Mouse (Mus musculus): Measurements from ENCODE around the gene Cyfip1. TPM values are rescaled to one million over a fixed set of nuclear protein-coding genes. Genes with fewer than 3 reads are reported as not detected.
"Not testable (repeated sequence)": the region's sequence is repeated elsewhere in the genome, so short reads cannot be mapped to it uniquely, and the experiment has no call there.

The Cyfip1 gene
- polyA plus RNA-seq, 1 experiment from 2014 or later = 119 TPM

- WGBS = 96% methylated on average over 1 of the region's 1 CpGs
- Histone ChIP-seq H3K4me1 (ENCODE audit: control insufficient read depth, insufficient read depth, low read length) (no peaks in the 10 kb centered on the region), H3K27ac (ENCODE audit: low read depth, low read length) (no peak overlapping the region), H3K9me3 (ENCODE audit: control insufficient read depth, low read length) (no peaks in the 10 kb centered on the region), H3K27me3 (ENCODE audit: control insufficient read depth, insufficient read depth, low read length) (no peaks in the 10 kb centered on the region), H3K4me3 (ENCODE audit: low read length) (no peak overlapping the region), H3K9ac (ENCODE audit: low read depth, low read length) (no peak overlapping the region), H3K36me3 (ENCODE audit: control insufficient read depth, insufficient read depth, low read length) (peaks cover 62% of the 10 kb centered on the region), H3K4me2 (replicated peaks; ENCODE audit: low read depth, low read length) (no peak overlapping the region)
- ATAC-seq (ENCODE audit: low FRiP score, low TSS enrichment) = no peak
Observed at GRCm38 (mm10) chr7:55909519-55909918, 68.0 kb downstream of the Cyfip1 start.

- no peaks in the 10 kb centered on the region for H3K9me3 ChIP-seq (ENCODE audit: control insufficient read depth, low read length)
- WGBS = 73% methylated on average over 2 of the region's 2 CpGs
- no peak overlapping the region for H3K9ac ChIP-seq (ENCODE audit: low read depth, low read length)
- H3K27me3 ChIP-seq (ENCODE audit: control insufficient read depth, insufficient read depth, low read length) = no peaks in the 10 kb centered on the region
- H3K27ac ChIP-seq (ENCODE audit: low read depth, low read length) = no peak overlapping the region
- H3K4me1 ChIP-seq (ENCODE audit: control insufficient read depth, insufficient read depth, low read length) = no peaks in the 10 kb centered on the region
- no peak overlapping the region for H3K4me2 ChIP-seq (replicated peaks; ENCODE audit: low read depth, low read length)
- ATAC-seq (ENCODE audit: low FRiP score, low TSS enrichment) = no peak
- no peak overlapping the region for H3K4me3 ChIP-seq (ENCODE audit: low read length)
- peaks cover 63% of the 10 kb centered on the region for H3K36me3 ChIP-seq (ENCODE audit: control insufficient read depth, insufficient read depth, low read length)
Observed at GRCm38 (mm10) chr7:55910356-55910755, 68.8 kb downstream of the Cyfip1 start.

GRCm38 (mm10) chr7:55911371-55911770 lies 69.8 kb downstream of the Cyfip1 start:
- H3K36me3 ChIP-seq (ENCODE audit: control insufficient read depth, insufficient read depth, low read length) = peaks cover 71% of the 10 kb centered on the region
- ATAC-seq (ENCODE audit: low FRiP score, low TSS enrichment) = no peak

GRCm38 (mm10) chr7:55912118-55912517 lies 70.6 kb downstream of the Cyfip1 start:
- H3K27me3 ChIP-seq (ENCODE audit: control insufficient read depth, insufficient read depth, low read length) = no peaks in the 10 kb centered on the region
- no peak overlapping the region for H3K4me2 ChIP-seq (replicated peaks; ENCODE audit: low read depth, low read length)
- no peak overlapping the region for H3K4me3 ChIP-seq (ENCODE audit: low read length)
- H3K9ac ChIP-seq (ENCODE audit: low read depth, low read length) = no peak overlapping the region
- no peak for ATAC-seq (ENCODE audit: low FRiP score, low TSS enrichment)
- WGBS = 93% methylated on average over 5 of the region's 5 CpGs
- H3K9me3 ChIP-seq (ENCODE audit: control insufficient read depth, low read length) = no peaks in the 10 kb centered on the region
- no peak overlapping the region for H3K27ac ChIP-seq (ENCODE audit: low read depth, low read length)
- H3K4me1 ChIP-seq (ENCODE audit: control insufficient read depth, insufficient read depth, low read length) = no peaks in the 10 kb centered on the region
- peaks cover 76% of the 10 kb centered on the region for H3K36me3 ChIP-seq (ENCODE audit: control insufficient read depth, insufficient read depth, low read length)

More at GRCm38 (mm10) chr7:55911371-55911770, 69.8 kb downstream of the Cyfip1 start:
- Histone ChIP-seq H3K27ac (ENCODE audit: low read depth, low read length) (no peak overlapping the region), H3K4me2 (replicated peaks; ENCODE audit: low read depth, low read length) (no peak overlapping the region), H3K9ac (ENCODE audit: low read depth, low read length) (no peak overlapping the region), H3K4me1 (ENCODE audit: control insufficient read depth, insufficient read depth, low read length) (no peaks in the 10 kb centered on the region), H3K27me3 (ENCODE audit: control insufficient read depth, insufficient read depth, low read length) (no peaks in the 10 kb centered on the region), H3K9me3 (ENCODE audit: control insufficient read depth, low read length) (no peaks in the 10 kb centered on the region), H3K4me3 (ENCODE audit: low read length) (no peak overlapping the region)
- 75% methylated on average over 8 of the region's 8 CpGs for WGBS

GRCm38 (mm10) chr7:55918365-55918764 lies 76.8 kb downstream of the Cyfip1 start:
- ATAC-seq (ENCODE audit: low FRiP score, low TSS enrichment) = not testable (repeated sequence)
- 98% methylated on average over 11 of the region's 11 CpGs for WGBS
- peaks cover 75% of the 10 kb centered on the region for H3K36me3 ChIP-seq (ENCODE audit: control insufficient read depth, insufficient read depth, low read length)

GRCm38 (mm10) chr7:55927262-55927661 lies 85.7 kb downstream of the Cyfip1 start:
- H3K4me1 ChIP-seq (ENCODE audit: control insufficient read depth, insufficient read depth, low read length) = no peaks in the 10 kb centered on the region
- no peak overlapping the region for H3K4me2 ChIP-seq (replicated peaks; ENCODE audit: low read depth, low read length)
- 92% methylated on average over 4 of the region's 4 CpGs for WGBS
- H3K9me3 ChIP-seq (ENCODE audit: control insufficient read depth, low read length) = no peaks in the 10 kb centered on the region
- no peak overlapping the region for H3K4me3 ChIP-seq (ENCODE audit: low read length)
- H3K27ac ChIP-seq (ENCODE audit: low read depth, low read length) = no peak overlapping the region
- no peaks in the 10 kb centered on the region for H3K27me3 ChIP-seq (ENCODE audit: control insufficient read depth, insufficient read depth, low read length)
- H3K9ac ChIP-seq (ENCODE audit: low read depth, low read length) = no peak overlapping the region
- H3K36me3 ChIP-seq (ENCODE audit: control insufficient read depth, insufficient read depth, low read length) = peaks cover 75% of the 10 kb centered on the region
- ATAC-seq (ENCODE audit: low FRiP score, low TSS enrichment) = no peak

More at GRCm38 (mm10) chr7:55918365-55918764, 76.8 kb downstream of the Cyfip1 start:
- not testable (repeated sequence) for H3K4me1 ChIP-seq (ENCODE audit: control insufficient read depth, insufficient read depth, low read length); H3K4me2 ChIP-seq (replicated peaks; ENCODE audit: low read depth, low read length); H3K27me3 ChIP-seq (ENCODE audit: control insufficient read depth, insufficient read depth, low read length); H3K27ac ChIP-seq (ENCODE audit: low read depth, low read length); H3K9ac ChIP-seq (ENCODE audit: low read depth, low read length); H3K9me3 ChIP-seq (ENCODE audit: control insufficient read depth, low read length); H3K4me3 ChIP-seq (ENCODE audit: low read length)

GRCm38 (mm10) chr7:55928649-55929048 lies 87.1 kb downstream of the Cyfip1 start:
- no peak overlapping the region for H3K4me2 ChIP-seq (replicated peaks; ENCODE audit: low read depth, low read length)
- H3K4me3 ChIP-seq (ENCODE audit: low read length) = no peak overlapping the region
- WGBS = 57% methylated on average over 2 of the region's 2 CpGs
- no peaks in the 10 kb centered on the region for H3K4me1 ChIP-seq (ENCODE audit: control insufficient read depth, insufficient read depth, low read length)
- no peak overlapping the region for H3K9ac ChIP-seq (ENCODE audit: low read depth, low read length)
- H3K9me3 ChIP-seq (ENCODE audit: control insufficient read depth, low read length) = no peaks in the 10 kb centered on the region
- H3K36me3 ChIP-seq (ENCODE audit: control insufficient read depth, insufficient read depth, low read length) = peaks cover 70% of the 10 kb centered on the region
- no peaks in the 10 kb centered on the region for H3K27me3 ChIP-seq (ENCODE audit: control insufficient read depth, insufficient read depth, low read length)
- ATAC-seq (ENCODE audit: low FRiP score, low TSS enrichment) = no peak
- H3K27ac ChIP-seq (ENCODE audit: low read depth, low read length) = no peak overlapping the region

- Histone ChIP-seq H3K36me3 (ENCODE audit: control insufficient read depth, insufficient read depth, low read length) (peaks cover 26% of the 10 kb centered on the region), H3K9ac (ENCODE audit: low read depth, low read length) (no peak overlapping the region), H3K4me1 (ENCODE audit: control insufficient read depth, insufficient read depth, low read length) (no peaks in the 10 kb centered on the region), H3K9me3 (ENCODE audit: control insufficient read depth, low read length) (no peaks in the 10 kb centered on the region), H3K27me3 (ENCODE audit: control insufficient read depth, insufficient read depth, low read length) (no peaks in the 10 kb centered on the region), H3K4me2 (replicated peaks; ENCODE audit: low read depth, low read length) (no peak overlapping the region), H3K4me3 (ENCODE audit: low read length) (no peak overlapping the region), H3K27ac (ENCODE audit: low read depth, low read length) (no peak overlapping the region)
- WGBS = 93% methylated on average over 2 of the region's 2 CpGs
- ATAC-seq (ENCODE audit: low FRiP score, low TSS enrichment) = no peak
Observed at GRCm38 (mm10) chr7:55935025-55935424, 93.5 kb downstream of the Cyfip1 start.

GRCm38 (mm10) chr7:55938341-55938740 lies 96.8 kb downstream of the Cyfip1 start:
- no peaks in the 10 kb centered on the region for H3K4me1 ChIP-seq (ENCODE audit: control insufficient read depth, insufficient read depth, low read length)
- H3K27ac ChIP-seq (ENCODE audit: low read depth, low read length) = no peak overlapping the region
- H3K36me3 ChIP-seq (ENCODE audit: control insufficient read depth, insufficient read depth, low read length) = peaks cover 8% of the 10 kb centered on the region; the same call in 1 of the 2 replicates
- ATAC-seq (ENCODE audit: low FRiP score, low TSS enrichment) = no peak
- H3K4me3 ChIP-seq (ENCODE audit: low read length) = no peak overlapping the region
- no peak overlapping the region for H3K9ac ChIP-seq (ENCODE audit: low read depth, low read length)
- no peak overlapping the region for H3K4me2 ChIP-seq (replicated peaks; ENCODE audit: low read depth, low read length)
- 95% methylated on average over 4 of the region's 4 CpGs for WGBS
- no peaks in the 10 kb centered on the region for H3K9me3 ChIP-seq (ENCODE audit: control insufficient read depth, low read length)
- H3K27me3 ChIP-seq (ENCODE audit: control insufficient read depth, insufficient read depth, low read length) = no peaks in the 10 kb centered on the region
